Mouse (Mus musculus): Measurements from ENCODE around the gene Bbs2. TPM values are rescaled to one million over a fixed set of nuclear protein-coding genes. Genes with fewer than 3 reads are reported as not detected.

Gene Bbs2
- 55.0 and 62.2 TPM in 2 replicates for polyA plus RNA-seq (2012; rRNA removed)

DNA sequence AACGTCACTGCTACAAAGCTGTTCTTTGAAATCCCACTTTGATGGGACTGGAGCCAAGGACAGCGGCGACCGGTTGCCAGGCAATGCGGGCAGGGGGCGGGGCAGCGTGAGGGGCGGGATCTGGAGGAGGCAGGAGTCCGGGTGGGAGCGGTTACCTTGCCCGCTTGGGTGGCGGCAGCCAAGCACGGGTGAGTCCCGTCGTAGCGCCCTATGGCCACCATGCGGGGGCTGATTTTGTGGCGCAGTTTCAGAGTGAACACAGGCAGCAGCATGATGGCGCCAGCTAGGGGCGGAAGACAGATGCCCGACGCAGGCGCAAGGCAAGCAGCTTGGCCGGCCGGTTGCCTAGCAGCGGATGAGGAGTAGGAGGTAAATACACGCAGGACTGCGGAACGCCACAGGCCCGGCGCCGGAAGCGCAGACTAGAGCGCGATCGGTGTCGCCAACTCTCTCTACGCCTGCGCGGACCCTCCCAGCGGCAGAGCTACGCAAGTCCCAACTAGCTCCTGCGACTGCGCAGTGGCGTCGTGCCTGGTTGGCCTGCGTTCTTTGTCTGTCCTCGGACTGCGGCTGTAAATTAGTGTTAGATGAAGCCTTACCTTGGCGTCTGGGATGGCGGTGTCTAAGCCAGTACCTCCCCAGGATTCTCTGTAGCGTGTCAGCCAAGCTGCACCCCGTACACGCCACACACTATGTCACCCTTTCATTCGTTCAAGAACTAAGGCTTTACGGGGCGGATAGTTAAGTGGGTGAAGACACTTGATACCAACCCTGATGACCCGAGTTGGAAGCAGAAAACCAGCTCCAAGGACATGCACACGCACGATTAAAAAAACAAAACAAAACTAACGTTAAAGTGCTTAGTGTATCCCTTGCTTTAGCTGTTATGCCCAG, at the start of gene Bbs2:
TSS of gene Bbs2 (minus strand) at position 848 of the 894 bp plus-strand sequence.

DNA sequence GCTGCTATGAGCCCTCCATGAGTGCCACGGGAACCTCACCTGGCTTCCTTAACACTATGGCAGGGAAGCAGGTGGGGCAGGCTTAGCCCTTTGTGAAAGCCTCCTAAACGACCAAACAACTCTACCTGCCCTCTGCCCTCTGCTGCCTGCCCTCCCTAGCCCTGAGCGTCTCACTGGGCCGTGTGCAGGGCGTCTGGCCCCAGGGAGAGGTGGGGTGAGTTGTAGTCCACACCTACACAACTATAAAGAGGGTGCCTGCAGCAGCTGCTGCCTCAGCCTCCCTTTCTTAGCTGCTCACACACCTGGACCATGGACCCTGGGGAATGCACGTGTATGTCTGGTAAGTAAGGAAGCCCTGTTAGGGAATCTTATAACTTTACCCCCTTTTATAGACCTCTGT, 38.2 kb upstream of the Bbs2 start, which contains the start of gene Mt4:
TSS of gene Mt4 (plus strand) at position 265 of the 400 bp plus-strand sequence.

DNA sequence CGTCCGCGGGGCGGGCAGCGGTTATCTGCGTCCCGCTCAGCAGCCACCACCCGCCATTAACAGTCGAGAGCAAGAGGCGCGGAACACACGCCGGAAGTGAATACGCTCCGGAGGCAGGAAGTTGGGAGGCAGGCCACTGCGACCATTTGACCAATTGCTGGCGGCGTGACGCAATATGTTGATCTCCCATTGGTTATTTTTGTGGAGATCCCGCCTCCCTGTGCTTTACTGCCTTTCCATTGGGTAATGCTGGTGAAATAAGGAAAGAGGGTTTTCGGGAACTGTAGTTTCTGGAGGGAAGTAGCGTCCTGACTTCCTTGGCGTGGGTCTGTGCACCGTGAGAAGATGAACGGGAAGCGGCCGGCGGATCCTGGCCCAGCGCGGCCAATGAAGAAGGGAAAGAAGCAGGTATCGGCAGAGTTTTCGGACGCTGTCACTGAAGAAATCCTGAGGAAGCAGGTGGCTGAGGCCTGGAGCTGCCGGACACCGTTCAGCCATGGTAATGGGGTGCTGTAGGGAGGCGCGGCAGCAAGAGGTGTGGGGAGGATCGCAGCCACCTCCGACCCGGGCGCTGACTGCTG, 61.7 kb downstream of the Bbs2 start, which contains the start of the genes Nudt21 and Ogfod1:
TSS of gene Nudt21 (minus strand) at position 88 of the 581 bp plus-strand sequence.
TSS of gene Ogfod1 (plus strand) at position 255 of the 581 bp plus-strand sequence.

Other genes with a start within 250 kb of the Bbs2 start
- gene Amfr, start 86.1 kb downstream of the Bbs2 start, polyA plus RNA-seq (2012; rRNA removed): 74.8 and 78.1 TPM in 2 replicates
- 81.2 and 110 TPM in 2 replicates for gene Nudt21, start 61.9 kb downstream of the Bbs2 start, polyA plus RNA-seq (2012; rRNA removed)
- 12.4 and 14.3 TPM in 2 replicates for gene Ogfod1, start 61.7 kb downstream of the Bbs2 start, polyA plus RNA-seq (2012; rRNA removed)
- not detected in 2 replicates for gene Mt4, start 38.3 kb upstream of the Bbs2 start, polyA plus RNA-seq (2012; rRNA removed)
- gene Mt3, start 53.7 kb upstream of the Bbs2 start, polyA plus RNA-seq (2012; rRNA removed): 148 and 175 TPM in 2 replicates
- gene Mt2, start 73.7 kb upstream of the Bbs2 start, polyA plus RNA-seq (2012; rRNA removed): 25.5 and 30.4 TPM in 2 replicates
- 56.7 and 61.3 TPM in 2 replicates for gene Mt1, start 80.2 kb upstream of the Bbs2 start, polyA plus RNA-seq (2012; rRNA removed)
- gene Nup93, start 115.6 kb upstream of the Bbs2 start, polyA plus RNA-seq (2012; rRNA removed): 66.0 and 67.6 TPM in 2 replicates
- gene Slc12a3, start 230.3 kb upstream of the Bbs2 start, polyA plus RNA-seq (2012; rRNA removed): 0.34 and 0.38 TPM in 2 replicates

Data from central nervous system, embryonic 14 days (tissue).